Mouse (Mus musculus) liver, embryonic 15.5 days (tissue): ENCODE results near the gene Prr13. TPM values are rescaled to one million over a fixed set of nuclear protein-coding genes. Genes with fewer than 3 reads are reported as not detected.

Experiments used
- polyA plus RNA-seq: library from polyadenylated mRNA; unstranded; fragments of >200 nt; fragmentation: Nextera tagmentation; extraction: Ambion mirVana; gene quantifications from 2 replicates; pipeline ENCODE4 v1.2.1, GENCODE M21; 2015

The Prr13 gene
- polyA plus RNA-seq, 1 experiment from 2014 or later = 106 TPM

Other genes with a start within 250 kb of the Prr13 start
- gene Itgb7, start 227.1 kb upstream of the Prr13 start, polyA plus RNA-seq = 6.4 and 6.6 TPM in 2 replicates
- gene Rarg, start 201.5 kb upstream of the Prr13 start, polyA plus RNA-seq = 2.8 and 3.0 TPM in 2 replicates
- gene Gm9918, start 188.5 kb upstream of the Prr13 start, polyA plus RNA-seq = not detected in 2 replicates
- gene Mfsd5, start 179.6 kb upstream of the Prr13 start, polyA plus RNA-seq = 24.9 and 25.6 TPM in 2 replicates
- gene Espl1, start 162.8 kb upstream of the Prr13 start, polyA plus RNA-seq = 23.0 and 24.6 TPM in 2 replicates
- gene Pfdn5, start 132.9 kb upstream of the Prr13 start, polyA plus RNA-seq = 104 and 114 TPM in 2 replicates
- gene Myg1, start 127.3 kb upstream of the Prr13 start, polyA plus RNA-seq = 38.1 and 40.1 TPM in 2 replicates
- 41.7 and 48.3 TPM in 2 replicates for gene Aaas, start 108.3 kb upstream of the Prr13 start, polyA plus RNA-seq
- not detected in 2 replicates for gene Sp7, start 91.8 kb upstream of the Prr13 start, polyA plus RNA-seq
- 3.5 and 3.7 TPM in 2 replicates for gene Sp1, start 52.9 kb upstream of the Prr13 start, polyA plus RNA-seq
- gene Amhr2, start 13.7 kb upstream of the Prr13 start, polyA plus RNA-seq = 0.08 and 0.10 TPM in 2 replicates
- 64.1 and 73.9 TPM in 2 replicates for gene Pcbp2, start 11.5 kb downstream of the Prr13 start, polyA plus RNA-seq
- not detected in 2 replicates for gene Gm10337, start 44.7 kb downstream of the Prr13 start, polyA plus RNA-seq
- 1.5 TPM in 2 replicates for gene Map3k12, start 58.0 kb downstream of the Prr13 start, polyA plus RNA-seq
- gene Tarbp2, start 59.2 kb downstream of the Prr13 start, polyA plus RNA-seq = 42.0 and 46.8 TPM in 2 replicates
- gene Npff, start 65.9 kb downstream of the Prr13 start, polyA plus RNA-seq = 0.63 and 1.1 TPM in 2 replicates
- not detected in 2 replicates for gene Gm28047, start 166.0 kb downstream of the Prr13 start, polyA plus RNA-seq
- 8.8 and 10.5 TPM in 2 replicates for gene Atf7, start 166.4 kb downstream of the Prr13 start, polyA plus RNA-seq
- gene Atp5g2, start 213.3 kb downstream of the Prr13 start, polyA plus RNA-seq = 26.9 and 29.4 TPM in 2 replicates